Mouse (Mus musculus): ENCODE data around the gene Arhgef39. TPM values are rescaled to one million over a fixed set of nuclear protein-coding genes. Genes with fewer than 3 reads are reported as not detected.

Arhgef39 gene
- 1 to 10 TPM; 2.3 to 4.2 TPM for total RNA-seq (2023)

DNA sequence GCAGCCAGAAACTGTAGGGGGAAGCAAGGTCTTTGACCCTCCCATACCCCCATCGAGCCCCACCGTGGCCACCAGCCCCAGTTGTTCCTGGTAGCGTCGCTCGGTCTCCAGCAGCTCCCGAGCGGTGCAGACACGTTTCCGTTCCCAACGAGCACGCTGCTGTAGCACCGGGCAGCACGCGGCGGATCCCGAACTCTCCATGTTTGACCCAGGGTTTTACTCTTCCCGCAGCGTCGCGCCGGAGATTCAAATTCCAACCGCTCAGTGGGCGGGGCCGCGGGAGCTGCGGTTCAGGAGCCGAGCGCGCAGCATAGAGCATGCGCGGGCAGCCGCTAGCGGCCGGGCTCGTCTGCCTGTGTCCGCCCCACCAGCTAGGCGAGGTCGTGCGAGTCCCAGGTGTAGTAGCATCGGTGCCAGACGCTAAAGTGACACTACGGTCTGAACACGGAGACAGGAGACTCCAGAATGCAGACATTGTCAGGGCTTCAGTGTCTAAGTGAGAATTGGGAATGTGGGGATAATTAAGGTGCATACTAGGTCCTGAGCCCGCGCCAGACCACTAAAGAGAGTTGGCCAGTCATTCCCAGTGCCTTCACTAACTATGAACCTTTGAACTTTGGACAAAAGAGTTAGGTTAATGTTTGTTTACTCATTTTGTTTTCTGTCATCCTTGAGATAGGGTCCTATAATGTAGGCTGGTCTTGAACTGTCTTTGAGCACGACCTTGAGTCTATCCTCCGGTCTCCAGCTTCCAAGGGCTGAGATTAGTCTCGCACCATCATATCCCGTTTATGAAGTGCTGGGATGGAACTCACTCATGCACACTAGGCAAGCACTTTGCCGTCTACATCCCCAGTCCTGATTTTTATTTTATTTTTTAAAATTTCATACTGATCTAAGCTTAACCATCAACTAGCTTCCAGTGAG, at the start of gene Arhgef39:
Gene Arhgef39, minus strand, starts transcription at position 289 of the 927 bp plus-strand sequence.

DNA sequence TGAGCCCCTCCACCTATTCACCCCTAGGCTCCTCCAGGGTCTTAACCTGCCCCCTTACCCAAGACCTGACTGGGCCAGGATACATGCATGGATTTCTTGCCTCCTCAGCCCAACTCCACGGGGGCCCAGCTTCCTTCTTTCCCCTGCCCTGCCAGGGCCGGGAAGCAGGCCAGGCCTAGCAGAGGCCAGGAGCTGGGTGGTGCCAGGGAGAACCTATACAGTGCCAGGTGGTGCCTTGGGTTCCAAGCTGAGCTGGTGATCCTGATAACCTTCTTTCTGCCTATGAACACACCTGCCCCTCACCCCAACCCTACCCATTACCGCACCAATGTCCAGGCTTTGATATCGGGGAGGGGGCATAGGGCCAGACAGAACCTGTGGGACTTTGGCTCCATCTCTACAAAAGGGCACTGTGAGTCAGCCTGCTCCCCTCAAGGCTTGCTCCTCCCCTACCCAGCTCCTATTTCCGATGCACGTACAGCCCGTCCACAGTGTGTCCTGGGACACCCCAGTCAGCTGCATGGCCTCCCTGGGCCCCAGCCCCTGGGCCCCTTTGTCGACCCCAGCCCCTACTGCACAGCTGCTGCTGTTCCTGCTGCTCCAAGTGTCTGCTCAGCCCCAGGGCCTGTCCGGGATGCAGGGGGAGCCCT, 7.2 kb upstream of the Arhgef39 start, which contains the start of gene Car9:
Gene Car9, plus strand, starts transcription at position 431 of the 650 bp plus-strand sequence.

DNA sequence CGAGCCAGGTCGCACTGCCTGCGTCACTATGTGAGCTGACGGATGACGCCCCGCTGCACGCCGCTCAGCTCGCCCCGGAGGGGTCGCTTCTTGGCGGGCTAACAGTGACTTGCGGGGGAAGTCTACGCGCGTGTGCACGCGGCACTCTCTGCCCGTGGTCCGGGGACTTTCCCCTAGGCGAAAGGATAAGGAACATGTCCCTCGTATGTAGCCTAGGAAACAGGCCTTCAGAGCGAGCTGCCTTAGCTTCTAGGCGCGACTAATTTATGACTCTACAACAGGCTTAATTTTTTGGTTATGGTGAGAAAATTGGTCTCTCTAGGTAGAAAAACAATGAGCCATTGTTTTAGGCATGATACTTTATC, 6.7 kb downstream of the Arhgef39 start, which contains the start of gene Ccdc107:
Gene Ccdc107, plus strand, starts transcription at position 80 of the 365 bp plus-strand sequence.

DNA sequence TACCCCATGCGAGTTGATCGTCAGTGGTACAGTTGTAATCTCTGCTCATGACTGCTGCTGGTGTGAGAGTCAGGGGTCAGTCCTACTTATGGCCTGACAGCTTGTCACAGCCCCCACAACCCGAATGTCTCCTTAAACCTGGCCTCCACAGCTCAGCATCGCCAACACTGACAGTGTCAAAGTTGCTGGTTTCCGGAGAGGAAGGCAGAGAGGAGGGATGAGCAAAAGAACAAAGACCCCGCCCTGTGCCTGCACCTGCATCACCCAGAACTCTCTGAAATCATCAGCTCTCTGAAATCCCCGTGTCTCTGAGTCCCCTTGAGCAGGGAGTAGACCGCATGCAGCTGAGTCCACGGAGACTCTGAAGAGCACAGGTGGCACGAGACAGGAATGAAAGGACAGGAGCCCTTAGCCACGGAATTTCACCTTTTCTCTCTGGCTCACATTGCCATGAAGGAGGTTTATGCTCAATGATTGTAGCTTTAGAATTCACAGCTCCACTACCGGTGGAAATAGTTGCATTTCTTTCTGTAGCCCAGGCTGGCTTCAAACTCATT, 15.9 kb downstream of the Arhgef39 start, which contains the start of gene Sit1:
Gene Sit1, minus strand, starts transcription at position 200 of the 557 bp plus-strand sequence.

DNA sequence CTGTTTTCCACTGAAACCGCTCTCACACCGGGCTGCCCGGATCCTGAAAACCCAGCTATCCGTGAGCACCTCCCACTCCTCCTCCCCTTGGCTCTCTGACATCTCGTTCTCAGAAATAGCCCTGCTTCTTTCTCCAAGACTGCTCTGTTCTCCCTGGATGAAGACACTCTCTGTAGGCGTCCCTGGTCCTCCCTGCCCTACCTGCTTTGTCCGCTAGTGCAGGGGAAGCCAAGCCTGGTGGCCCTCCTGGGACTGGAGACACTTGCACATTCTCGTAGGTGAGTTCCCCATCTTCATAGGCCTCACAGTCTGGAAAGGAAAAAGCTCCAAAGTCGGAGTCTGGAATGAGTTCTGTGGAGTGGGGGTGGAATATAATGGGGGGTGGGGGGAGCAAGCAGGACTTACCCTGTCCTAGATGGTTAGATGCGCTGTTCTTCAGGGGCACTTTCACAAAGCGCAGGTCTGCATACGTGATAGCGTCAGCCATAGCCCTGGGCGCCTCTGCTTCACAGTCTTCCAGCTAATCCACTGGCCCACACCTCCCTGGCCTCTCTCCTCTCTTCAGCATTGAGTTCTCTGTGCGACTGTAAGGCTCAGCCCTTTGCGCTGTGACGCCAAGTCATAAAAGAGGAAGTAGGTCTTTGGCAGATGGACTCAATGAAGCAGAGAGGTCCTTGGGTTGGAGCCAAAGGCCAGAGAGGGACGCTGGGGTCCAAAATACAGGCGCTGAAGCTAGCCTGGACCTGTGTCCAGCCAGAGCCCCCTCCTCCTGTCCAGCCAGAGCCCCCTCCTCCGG, 45.3 kb downstream of the Arhgef39 start, which contains the start of gene Cd72:
Gene Cd72, minus strand, starts transcription at position 588 of the 796 bp plus-strand sequence.

Other genes with a start within 250 kb of the Arhgef39 start
- not detected for gene Atp8b5, start 232.5 kb downstream of the Arhgef39 start, total RNA-seq (2023)
- not detected for gene Rusc2, start 117.7 kb downstream of the Arhgef39 start, total RNA-seq (2023)
- gene Fam166b, start 70.6 kb downstream of the Arhgef39 start, total RNA-seq (2023), result not detected
- gene Tesk1, start 57.8 kb downstream of the Arhgef39 start, total RNA-seq (2023), result 10 to 100 TPM; 54.4 to 54.9 TPM
- 10 to 100 TPM; 27.0 to 31.6 TPM for gene Cd72, start 45.1 kb downstream of the Arhgef39 start, total RNA-seq (2023)
- gene Sit1, start 16.0 kb downstream of the Arhgef39 start, total RNA-seq (2023), result 10 to 100 TPM; 76.6 to 85.8 TPM
- gene Ccdc107, start 6.8 kb downstream of the Arhgef39 start, total RNA-seq (2023), result 10 to 100 TPM; 24.6 to 26.0 TPM
- not detected for gene Car9, start 7.3 kb upstream of the Arhgef39 start, total RNA-seq (2023)
- gene Tpm2, start 24.1 kb upstream of the Arhgef39 start, total RNA-seq (2023), result not detected
- gene Creb3, start 62.6 kb upstream of the Arhgef39 start, total RNA-seq (2023), result 10 to 100 TPM; 61.5 to 65.6 TPM
- 100 to 1,000 TPM; 326 to 327 TPM for gene Tln1, start 63.0 kb upstream of the Arhgef39 start, total RNA-seq (2023)
- gene Rgp1, start 79.0 kb upstream of the Arhgef39 start, total RNA-seq (2023), result 10 to 100 TPM; 54.0 to 54.2 TPM
- 10 to 100 TPM; 36.6 to 37.0 TPM for gene Gba2, start 79.2 kb upstream of the Arhgef39 start, total RNA-seq (2023)
- gene Msmp, start 84.8 kb upstream of the Arhgef39 start, total RNA-seq (2023), result not detected
- gene Npr2, start 132.2 kb upstream of the Arhgef39 start, total RNA-seq (2023), result not detected
- gene Spag8, start 153.9 kb upstream of the Arhgef39 start, total RNA-seq (2023), result not detected
- gene Hint2, start 156.8 kb upstream of the Arhgef39 start, total RNA-seq (2023), result 10 to 100 TPM; 21.3 to 24.6 TPM
- 1 to 10 TPM; 2.7 to 2.8 TPM for gene Tmem8b, start 169.3 kb upstream of the Arhgef39 start, total RNA-seq (2023)
- not detected for gene Fam221b, start 169.4 kb upstream of the Arhgef39 start, total RNA-seq (2023)
- not detected for gene Olfr70, start 201.1 kb upstream of the Arhgef39 start, total RNA-seq (2023)
- not detected for gene Olfr71, start 210.6 kb upstream of the Arhgef39 start, total RNA-seq (2023)
- not detected for gene Hrct1, start 227.5 kb upstream of the Arhgef39 start, total RNA-seq (2023)
- gene Spaar, start 230.3 kb upstream of the Arhgef39 start, total RNA-seq (2023), result not detected